Mouse (Mus musculus): ENCODE data around the gene Pdss1.

GRCm38 (mm10) chr2:22961681-22962080 is 66.4 kb downstream of the Pdss1 start:
- TF ChIP-seq CTCF (IDR thresholded peaks at IDR 0.05; ENCODE audit: low read depth) (peak; percentile 30; the same call in 1 of the 2 replicates), EP300 (IDR thresholded peaks at IDR 0.05; ENCODE audit: low read depth) (no peak)
